Mouse (Mus musculus): Measurements from ENCODE around the gene Agbl4. TPM values are rescaled to one million over a fixed set of nuclear protein-coding genes. Genes with fewer than 3 reads are reported as not detected.

Gene Agbl4
- total and polyA plus RNA-seq, 3 experiments: not detected

GRCm38 (mm10) chr4:110420306-110420705, 22.8 kb downstream of the Agbl4 start:
- Histone ChIP-seq H3K9ac (ENCODE audit: insufficient read depth, low read depth) (no peak overlapping the region), H3K27me3 (replicated peaks) (no peaks in the 10 kb centered on the region), H3K4me1 (ENCODE audit: control insufficient read depth in 1 of 2, insufficient read depth in 2 of 2) (no peaks in the 10 kb centered on the region), H3K79me2 (replicated peaks; ENCODE audit: control insufficient read depth, extremely low read depth, insufficient read depth, poor library complexity, severe bottlenecking) (no peaks in the 10 kb centered on the region), H3K36me3 (replicated peaks in 1 of 2; ENCODE audit: control insufficient read depth in 1 of 2, insufficient read depth in 1 of 2, low read length in 1 of 2) (no peaks in the 10 kb centered on the region), H3K9me3 (replicated peaks; ENCODE audit: low read length) (no peaks in the 10 kb centered on the region), H3K4me2 (ENCODE audit: insufficient read depth, low read depth, poor library complexity, severe bottlenecking) (no peak overlapping the region), H3K27ac (ENCODE audit: insufficient read depth, low read depth) (no peak overlapping the region), H3K4me3 (replicated peaks in 1 of 3; ENCODE audit: low read depth in 2 of 3, low read length in 2 of 3, poor library complexity in 1 of 3) (no peak overlapping the region)
- in situ Hi-C loops (cut with MboI; ENCODE audit: low pct_ligation_motif_present, low pct_unique_long_range_greater_than_20kb, low sequenced_read_pairs) (no loop called here), dilution Hi-C loops (cut with MboI; ENCODE audit: extremely low pct_ligation_motif_present, extremely low pct_unique_long_range_greater_than_20kb, low sequenced_read_pairs) (no loop called here)
- no peak for DNase-seq (ENCODE audit: extremely low read depth)
- TF ChIP-seq RAD21 (IDR thresholded peaks at IDR 0.05; ENCODE audit: low read depth, low read length) (no peak), NELFE (IDR thresholded peaks at IDR 0.05; ENCODE audit: low read depth, low read length) (no peak), CTCF (conservative IDR thresholded peaks at IDR 0.05 in 1 of 2, IDR thresholded peaks at IDR 0.05 in 1 of 2; ENCODE audit: low read depth in 2 of 2, low read length in 2 of 2) (no peak), RCOR1 (conservative IDR thresholded peaks at IDR 0.05; ENCODE audit: low read depth, low read length) (no peak), ZMIZ1 (IDR thresholded peaks at IDR 0.05; ENCODE audit: low read depth, low read length) (no peak), MYC (IDR thresholded peaks at IDR 0.05; ENCODE audit: low read depth, low read length) (no peak), UBTF (IDR thresholded peaks at IDR 0.05; ENCODE audit: low read depth, low read length) (no peak), EP300 (IDR thresholded peaks at IDR 0.05; ENCODE audit: low read length) (no peak), NRF1 (IDR thresholded peaks at IDR 0.05; ENCODE audit: low read depth, low read length) (no peak), MEF2A (IDR thresholded peaks at IDR 0.05; ENCODE audit: borderline replicate concordance, low read depth, low read length) (no peak), ZNF384 (IDR thresholded peaks at IDR 0.05; ENCODE audit: low read depth, low read length) (no peak), MAZ (IDR thresholded peaks at IDR 0.05; ENCODE audit: low read depth, low read length) (no peak), POLR2AphosphoS2 (IDR thresholded peaks at IDR 0.05; ENCODE audit: low read depth, low read length) (no peak), JUN (IDR thresholded peaks at IDR 0.05; ENCODE audit: insufficient read depth, low read depth, low read length) (no peak), MAFK (IDR thresholded peaks at IDR 0.05; ENCODE audit: insufficient replicate concordance, low read length) (no peak), JUND (conservative IDR thresholded peaks at IDR 0.05; ENCODE audit: low read depth, low read length) (no peak), IRF4 (IDR thresholded peaks at IDR 0.05; ENCODE audit: low read depth, low read length) (no peak), GABPA (IDR thresholded peaks at IDR 0.05; ENCODE audit: insufficient replicate concordance, low read depth, low read length) (no peak), SIN3A (IDR thresholded peaks at IDR 0.05; ENCODE audit: low read length) (no peak), BHLHE40 (IDR thresholded peaks at IDR 0.05; ENCODE audit: low read depth, low read length) (no peak)

GRCm38 (mm10) chr4:110427653-110428052, 30.2 kb downstream of the Agbl4 start:
- H3K9ac ChIP-seq (ENCODE audit: insufficient read depth, low read depth): no peak overlapping the region
- DNase-seq (ENCODE audit: extremely low read depth): no peak
- no peaks in the 10 kb centered on the region for H3K36me3 ChIP-seq (replicated peaks in 1 of 2; ENCODE audit: control insufficient read depth in 1 of 2, insufficient read depth in 1 of 2, low read length in 1 of 2)
- no peak overlapping the region for H3K27ac ChIP-seq (ENCODE audit: insufficient read depth, low read depth)
- H3K4me1 ChIP-seq (ENCODE audit: control insufficient read depth in 1 of 2, insufficient read depth in 2 of 2): no peaks in the 10 kb centered on the region
- no peaks in the 10 kb centered on the region for H3K27me3 ChIP-seq (replicated peaks)
- no peak overlapping the region for H3K4me3 ChIP-seq (replicated peaks in 1 of 3; ENCODE audit: low read depth in 2 of 3, low read length in 2 of 3, poor library complexity in 1 of 3)
- in situ Hi-C loops (cut with MboI; ENCODE audit: low pct_ligation_motif_present, low pct_unique_long_range_greater_than_20kb, low sequenced_read_pairs): no loop called here
- no peaks in the 10 kb centered on the region for H3K9me3 ChIP-seq (replicated peaks; ENCODE audit: low read length)
- H3K4me2 ChIP-seq (ENCODE audit: insufficient read depth, low read depth, poor library complexity, severe bottlenecking): no peak overlapping the region
- dilution Hi-C loops (cut with MboI; ENCODE audit: extremely low pct_ligation_motif_present, extremely low pct_unique_long_range_greater_than_20kb, low sequenced_read_pairs): no loop called here
- TF ChIP-seq ETS1 (conservative IDR thresholded peaks at IDR 0.05; ENCODE audit: low read depth, low read length) (no peak), GABPA (IDR thresholded peaks at IDR 0.05; ENCODE audit: insufficient replicate concordance, low read depth, low read length) (no peak), USF1 (IDR thresholded peaks at IDR 0.05; ENCODE audit: low read depth, low read length) (no peak), PAX5 (IDR thresholded peaks at IDR 0.05; ENCODE audit: low read length) (no peak), TBP (conservative IDR thresholded peaks at IDR 0.05; ENCODE audit: low read depth, low read length) (no peak), USF2 (conservative IDR thresholded peaks at IDR 0.05; ENCODE audit: low read depth, low read length) (no peak)
- H3K79me2 ChIP-seq (replicated peaks; ENCODE audit: control insufficient read depth, extremely low read depth, insufficient read depth, poor library complexity, severe bottlenecking): no peaks in the 10 kb centered on the region
